Mouse (Mus musculus): Measurements from ENCODE around the gene Prmt1.

- TF ChIP-seq CTCF (IDR thresholded peaks at IDR 0.05; ENCODE audit: borderline replicate concordance, extremely low read depth, insufficient read depth, insufficient read length) (no peak), POLR2A (IDR thresholded peaks at IDR 0.05; ENCODE audit: borderline replicate concordance, extremely low read depth, insufficient read depth, insufficient read length, poor library complexity, severe bottlenecking) (no peak)
Observed at GRCm38 (mm10) chr7:45014096-45014451, 27.7 kb upstream of the Prmt1 start.
